Mouse (Mus musculus) stomach, postnatal 0 days (tissue): ENCODE measurements around the gene B3galt5.

ENCODE experiments used
- CTCF ChIP-seq: IDR thresholded peaks from 2 replicates; pipeline ENCODE4 v1.5.1; 2016; ENCODE audit warnings: antibody characterized with exemption, low read depth, mild to moderate bottlenecking, moderate library complexity
- EP300 ChIP-seq: optimal IDR thresholded peaks from 2 replicates; pipeline ENCODE3; 2016; ENCODE audit warnings: antibody characterized with exemption

- TF ChIP-seq CTCF (no peak), EP300 (no peak)
Observed at GRCm38 (mm10) chr16:96339570-96339969, 104.0 kb downstream of the B3galt5 start.
